Mouse (Mus musculus) heart, embryonic 11.5 days (tissue): ENCODE data around the gene Stpg3. TPM values are rescaled to one million over a fixed set of nuclear protein-coding genes. Genes with fewer than 3 reads are reported as not detected.
A peak's percentile ranks its signal among the peaks of the same experiment; 100 is the strongest.

Source experiments
- ATAC-seq: fragments of 200-750 bp; cut with Nextera tagmentation; replicated peaks from 2 replicates; pipeline ENCODE4 v1.8.0; 2017; ENCODE audit warnings: moderate library complexity; ENCODE audit not compliant: insufficient number of reproducible peaks, low FRiP score, low TSS enrichment
- H3K27ac ChIP-seq: fragments of 300-500 bp; sonication (generic); 2 replicates; pipeline ENCODE4 v1.5.1; 2014; ENCODE audit warnings: mild to moderate bottlenecking, low read depth, low read length
- H3K27me3 ChIP-seq: fragments of 300-500 bp; sonication (generic); 2 replicates; pipeline ENCODE4 v1.6.1; 2014; ENCODE audit warnings: mild to moderate bottlenecking, low read length, mixed read lengths; ENCODE audit not compliant: control insufficient read depth, insufficient read depth
- H3K36me3 ChIP-seq: fragments of 300-500 bp; sonication (generic); 2 replicates; pipeline ENCODE4 v1.6.1; 2014; ENCODE audit warnings: mild to moderate bottlenecking, low read length, moderate library complexity, mixed read lengths; ENCODE audit not compliant: control insufficient read depth, insufficient read depth
- H3K4me1 ChIP-seq: fragments of 300-500 bp; sonication (generic); 2 replicates; pipeline ENCODE4 v1.6.1; 2014; ENCODE audit warnings: low read length; ENCODE audit not compliant: control insufficient read depth, insufficient read depth
- H3K4me2 ChIP-seq: fragments of 300-500 bp; sonication (generic); 2 replicates; pipeline ENCODE4 v1.6.1; 2014; ENCODE audit warnings: mild to moderate bottlenecking, moderate library complexity
- H3K4me3 ChIP-seq: fragments of 300-500 bp; sonication (generic); 2 replicates; pipeline ENCODE4 v1.5.1; 2014; ENCODE audit warnings: low read depth, low read length
- H3K9ac ChIP-seq: fragments of 300-500 bp; sonication (generic); 2 replicates; pipeline ENCODE4 v1.6.1; 2014; ENCODE audit warnings: mild to moderate bottlenecking, low read depth, low read length, moderate library complexity
- H3K9me3 ChIP-seq: fragments of 300-500 bp; sonication (generic); replicated peaks from 2 replicates; pipeline ENCODE4 v1.6.1; 2016; ENCODE audit warnings: low read length; ENCODE audit not compliant: control insufficient read depth
- WGBS: fragments of 180-500 bp; shearing (Covaris S2); extraction: QIAGEN DNeasy Blood & Tissue Kit; methylation state at CpG from one replicate; pipeline ENCODE4 v1.1.7; 2014; ENCODE audit not compliant: insufficient replicate concordance; 5-methylcytosine and 5-hydroxymethylcytosine counted together
- polyA plus RNA-seq: library from polyadenylated mRNA; unstranded; fragments of >200 nt; fragmentation: Nextera tagmentation; extraction: Ambion mirVana; gene quantifications from 2 replicates; pipeline ENCODE4 v1.2.1, GENCODE M21; 2014

The Stpg3 gene
- polyA plus RNA-seq, 1 experiment from 2014 or later: not detected

- ATAC-seq: no peak
These were observed 20.4 kb downstream of the Stpg3 start for GRCm38 (mm10) chr2:25194006-25194405.

GRCm38 (mm10) chr2:25193330-25193770 lies 21.1 kb downstream of the Stpg3 start:
- no peaks in the 10 kb centered on the region; the same call in 1 of the 2 replicates for H3K36me3 ChIP-seq
- peaks cover 21% of the 10 kb centered on the region for H3K27me3 ChIP-seq
- ATAC-seq: 0 out of 2 replicates have a peak, but pooled peaks have one; percentile 41
- H3K9me3 ChIP-seq: no peaks in the 10 kb centered on the region
- no peak overlapping the region for H3K4me3 ChIP-seq
- peak overlapping the region; percentile 43 for H3K4me2 ChIP-seq
- H3K9ac ChIP-seq: no peak overlapping the region
- H3K4me1 ChIP-seq: peaks cover 32% of the 10 kb centered on the region
- no peak overlapping the region for H3K27ac ChIP-seq
- under 1% methylated on average over 6 of the region's 6 CpGs for WGBS

More at GRCm38 (mm10) chr2:25194006-25194405, 20.4 kb downstream of the Stpg3 start:
- H3K36me3 ChIP-seq: no peaks in the 10 kb centered on the region; the same call in 1 of the 2 replicates
- H3K9me3 ChIP-seq: no peaks in the 10 kb centered on the region
- H3K4me1 ChIP-seq: peaks cover 32% of the 10 kb centered on the region
- 73% methylated on average over 5 of the region's 5 CpGs for whole genome bisulfite sequencing
- no peak overlapping the region for H3K4me2 ChIP-seq
- no peak overlapping the region for H3K27ac ChIP-seq
- H3K9ac ChIP-seq: no peak overlapping the region
- H3K4me3 ChIP-seq: no peak overlapping the region
- H3K27me3 ChIP-seq: peaks cover 21% of the 10 kb centered on the region

DNA sequence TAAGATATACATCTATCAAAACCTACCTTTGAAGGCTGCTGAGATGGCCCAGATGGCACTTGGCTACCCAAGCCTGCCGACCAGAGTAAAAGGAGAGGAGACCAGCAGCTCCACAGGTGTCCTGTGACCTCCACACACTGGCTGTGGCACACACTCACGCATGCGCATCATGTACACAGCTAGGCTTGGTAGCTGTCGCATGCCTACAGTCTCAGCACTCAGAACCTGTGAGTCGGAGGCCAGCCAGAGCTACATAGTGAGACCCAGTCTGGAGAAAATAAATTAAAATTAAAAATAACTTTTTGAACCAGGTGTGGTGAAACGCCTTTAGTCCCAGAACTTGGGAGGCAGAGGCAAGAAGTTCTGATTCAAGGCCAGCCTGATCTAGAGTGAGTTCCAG lies 26.6 kb downstream of the Stpg3 start:
- Histone ChIP-seq H3K9ac (no peak overlapping the region), H3K27ac (no peak overlapping the region), H3K4me2 (no peak overlapping the region), H3K4me1 (no peaks in the 10 kb centered on the region), H3K9me3 (no peaks in the 10 kb centered on the region), H3K27me3 (peaks cover 22% of the 10 kb centered on the region), H3K4me3 (no peak overlapping the region), H3K36me3 (no peaks in the 10 kb centered on the region)
- ATAC-seq: no peak
- 76% methylated on average over 6 of the region's 6 CpGs for WGBS

DNA sequence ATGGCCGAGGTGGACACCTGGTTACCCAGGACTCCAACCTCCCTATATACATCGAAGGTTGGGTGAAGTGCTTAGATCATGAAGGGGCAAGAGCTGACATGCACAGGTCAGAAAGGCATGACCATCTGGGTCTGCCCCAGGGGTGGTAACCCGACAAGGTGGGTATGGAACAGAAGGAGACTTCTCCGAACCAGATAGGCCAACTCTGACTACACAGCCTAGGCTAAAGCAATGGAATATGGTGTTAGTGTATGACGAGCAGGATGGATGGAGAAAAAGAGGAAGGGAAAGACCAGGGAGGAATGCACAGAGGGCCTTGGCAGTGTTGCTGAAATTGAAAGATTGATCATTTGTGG lies 27.9 kb downstream of the Stpg3 start:
- no peak for ATAC-seq
- Histone ChIP-seq H3K36me3 (no peaks in the 10 kb centered on the region), H3K27ac (no peak overlapping the region), H3K4me2 (peak overlapping the region; percentile 87), H3K9me3 (no peaks in the 10 kb centered on the region), H3K4me3 (peak overlapping the region; percentile 48), H3K9ac (0 out of 2 replicates have a peak overlapping the region, but pooled peaks have one; percentile 50), H3K4me1 (peaks cover 3% of the 10 kb centered on the region; the same call in 1 of the 2 replicates), H3K27me3 (peaks cover 25% of the 10 kb centered on the region)
- 29% methylated on average over 5 of the region's 5 CpGs for WGBS

DNA sequence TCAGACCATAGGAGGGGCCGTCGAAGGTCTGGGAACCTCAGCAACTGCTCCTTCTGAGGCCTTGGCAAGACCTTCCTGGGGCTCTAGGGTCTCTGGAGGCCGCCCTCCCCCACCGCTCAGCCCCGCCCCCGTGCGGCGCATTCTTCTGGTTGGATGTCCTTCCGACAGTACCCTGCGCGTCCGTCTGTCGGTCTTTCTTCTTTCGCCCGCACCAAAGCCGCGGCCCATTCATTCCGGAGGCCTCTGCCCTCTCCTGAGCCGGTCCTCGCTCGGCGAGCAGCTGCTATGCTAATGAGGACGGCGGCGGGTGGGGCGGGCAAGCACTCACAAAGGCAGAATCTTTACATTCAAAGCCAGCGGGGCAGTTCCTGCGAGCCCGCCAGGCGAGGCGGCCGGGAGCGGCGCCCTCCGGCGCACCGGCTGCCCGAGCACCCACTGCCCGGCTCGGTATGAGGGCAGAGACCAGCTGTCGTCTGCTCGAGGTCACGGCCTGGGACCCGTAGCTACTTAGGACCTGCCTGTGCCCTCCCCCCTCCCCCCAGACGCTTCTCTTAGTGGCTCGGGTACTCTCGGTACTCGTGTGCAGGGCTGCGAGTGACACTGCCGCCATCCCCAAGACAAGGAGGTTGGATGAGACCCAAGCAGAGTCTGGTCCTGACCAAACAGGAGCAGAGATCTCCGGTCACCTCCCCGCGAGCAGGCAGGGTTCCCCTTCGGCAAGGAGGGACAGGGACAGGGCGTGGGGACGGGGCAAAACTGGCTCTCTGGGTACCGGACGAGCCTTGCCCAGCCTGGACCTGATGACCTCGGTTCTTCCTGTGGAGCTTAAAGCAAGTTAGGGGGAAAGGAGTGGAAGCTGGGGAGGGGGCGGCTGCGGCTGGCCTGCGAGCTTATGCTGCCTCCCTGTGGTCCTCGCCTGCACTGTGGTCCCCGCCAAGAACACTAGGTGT lies 28.5 kb downstream of the Stpg3 start:
- peak overlapping the region; percentile 69 for H3K27ac ChIP-seq
- peaks cover 30% of the 10 kb centered on the region for H3K27me3 ChIP-seq
- peak overlapping the region; percentile 87 for H3K4me2 ChIP-seq
- H3K9me3 ChIP-seq: no peaks in the 10 kb centered on the region
- under 1% methylated on average over 64 of the region's 64 CpGs for WGBS
- peaks cover 9% of the 10 kb centered on the region; the same call in 1 of the 2 replicates for H3K4me1 ChIP-seq
- ATAC-seq: peak; percentile 63
- H3K36me3 ChIP-seq: no peaks in the 10 kb centered on the region
- peak overlapping the region; percentile 50 for H3K9ac ChIP-seq
- H3K4me3 ChIP-seq: peak overlapping the region; percentile 48

- H3K9me3 ChIP-seq: no peaks in the 10 kb centered on the region
- H3K4me1 ChIP-seq: peaks cover 12% of the 10 kb centered on the region
- H3K9ac ChIP-seq: no peak overlapping the region
- peaks cover 42% of the 10 kb centered on the region for H3K27me3 ChIP-seq
- no peaks in the 10 kb centered on the region for H3K36me3 ChIP-seq
- 91% methylated on average over 7 of the region's 7 CpGs for WGBS
- H3K4me3 ChIP-seq: no peak overlapping the region; the same call in 1 of the 2 replicates
- H3K27ac ChIP-seq: no peak overlapping the region
- ATAC-seq: no peak
- H3K4me2 ChIP-seq: no peak overlapping the region
These were observed 29.9 kb downstream of the Stpg3 start for GRCm38 (mm10) chr2:25184496-25184895.

DNA sequence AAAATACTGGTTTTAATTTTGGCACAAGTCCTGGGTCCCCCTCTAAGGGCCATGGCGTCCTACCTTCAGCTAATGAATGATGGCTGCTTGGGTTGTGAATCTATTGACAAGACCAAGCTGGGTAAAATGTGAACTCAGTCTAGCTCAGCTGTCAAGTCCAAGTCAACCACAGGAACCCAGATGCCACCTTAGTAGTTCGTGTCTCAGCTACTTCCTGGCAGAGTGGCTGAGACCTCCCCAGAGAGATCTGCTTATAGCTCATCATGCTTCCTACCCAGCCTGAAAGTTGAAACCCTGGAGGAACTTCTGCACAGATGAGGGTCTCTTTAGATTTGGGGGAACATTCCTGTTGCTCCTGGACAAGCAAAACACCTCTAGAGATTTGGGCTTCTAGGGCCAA lies 31.1 kb downstream of the Stpg3 start:
- H3K9ac ChIP-seq: no peak overlapping the region
- H3K27me3 ChIP-seq: peaks cover 53% of the 10 kb centered on the region
- WGBS: 66% methylated on average over 2 of the region's 2 CpGs
- H3K27ac ChIP-seq: no peak overlapping the region
- H3K4me2 ChIP-seq: peak overlapping the region; percentile 84
- H3K36me3 ChIP-seq: no peaks in the 10 kb centered on the region
- no peaks in the 10 kb centered on the region for H3K9me3 ChIP-seq
- H3K4me3 ChIP-seq: no peak overlapping the region
- ATAC-seq: no peak
- H3K4me1 ChIP-seq: peaks cover 14% of the 10 kb centered on the region

GRCm38 (mm10) chr2:25182664-25183063 lies 31.8 kb downstream of the Stpg3 start:
- H3K4me3 ChIP-seq: peak overlapping the region; percentile 60; the same call in 1 of the 2 replicates
- no peak for ATAC-seq
- H3K9me3 ChIP-seq: no peaks in the 10 kb centered on the region
- peaks cover 59% of the 10 kb centered on the region for H3K27me3 ChIP-seq
- H3K36me3 ChIP-seq: no peaks in the 10 kb centered on the region
- peak overlapping the region; percentile 84 for H3K4me2 ChIP-seq
- H3K27ac ChIP-seq: no peak overlapping the region
- no peak overlapping the region for H3K9ac ChIP-seq
- peaks cover 21% of the 10 kb centered on the region for H3K4me1 ChIP-seq
- 25% methylated on average over 6 of the region's 6 CpGs for WGBS
